Mouse (Mus musculus) CD4-positive naive resting alpha-beta T cell, adult 76 days (primary cell): Measurements from ENCODE around the gene Atp6v0b. TPM values are rescaled to one million over a fixed set of nuclear protein-coding genes. Genes with fewer than 3 reads are reported as not detected.

Source experiments
- total RNA-seq: library from RNA; stranded (reverse); gene quantifications from one replicate; pipeline ENCODE4 v1.2.4, GENCODE M21; 2023

Gene Atp6v0b
- total RNA-seq, result 76.9 TPM

GRCm38 (mm10) chr4:117887133-117887532 is at the start of gene Atp6v0b:
Atp6v0b (minus strand) TSS chr4:117887333.

GRCm38 (mm10) chr4:117929391-117929881 is 42.3 kb upstream of the Atp6v0b start, which contains the start of gene Artn:
Artn (minus strand) TSS chr4:117929763.

GRCm38 (mm10) chr4:117914591-117915442 is 27.7 kb upstream of the Atp6v0b start, which contains the start of gene Ipo13:
Ipo13 (minus strand) TSS chr4:117914999.

GRCm38 (mm10) chr4:117891738-117892161 is 4.6 kb upstream of the Atp6v0b start, which contains the start of gene Dph2:
Dph2 (minus strand) TSS chr4:117892032.

GRCm38 (mm10) chr4:117882701-117883691 is 4.1 kb downstream of the Atp6v0b start, which contains the start of gene B4galt2:
B4galt2 (minus strand) TSS chr4:117883487.

GRCm38 (mm10) chr4:117872471-117872886 is 14.7 kb downstream of the Atp6v0b start, which contains the start of gene Ccdc24:
Ccdc24 (minus strand) TSS chr4:117872557.

GRCm38 (mm10) chr4:117834457-117834844 is 52.7 kb downstream of the Atp6v0b start, which contains the start of gene Slc6a9:
Slc6a9 (plus strand) TSS chr4:117834506.

Other genes starting within 250 kb of the Atp6v0b start
- gene Dmap1, start 205.1 kb downstream of the Atp6v0b start, total RNA-seq, result 25.6 TPM
- gene Gm12845, start 162.9 kb downstream of the Atp6v0b start, total RNA-seq, result not detected
- not detected for gene Klf17, start 121.7 kb downstream of the Atp6v0b start, total RNA-seq
- gene Slc6a9, start 52.8 kb downstream of the Atp6v0b start, total RNA-seq, result 1.5 TPM
- gene Ccdc24, start 14.8 kb downstream of the Atp6v0b start, total RNA-seq, result not detected
- not detected for gene B4galt2, start 3.8 kb downstream of the Atp6v0b start, total RNA-seq
- gene Dph2, start 4.7 kb upstream of the Atp6v0b start, total RNA-seq, result 9.3 TPM
- gene Ipo13, start 27.7 kb upstream of the Atp6v0b start, total RNA-seq, result 43.5 TPM
- not detected for gene Artn, start 42.4 kb upstream of the Atp6v0b start, total RNA-seq
- gene St3gal3, start 247.6 kb upstream of the Atp6v0b start, total RNA-seq, result 11.4 TPM